Mouse (Mus musculus): Measurements from ENCODE around the gene Prkcd.
"Not testable (repeated sequence)": the region's sequence is repeated elsewhere in the genome, so short reads cannot be mapped to it uniquely, and the experiment has no call there.

Prkcd gene

DNA sequence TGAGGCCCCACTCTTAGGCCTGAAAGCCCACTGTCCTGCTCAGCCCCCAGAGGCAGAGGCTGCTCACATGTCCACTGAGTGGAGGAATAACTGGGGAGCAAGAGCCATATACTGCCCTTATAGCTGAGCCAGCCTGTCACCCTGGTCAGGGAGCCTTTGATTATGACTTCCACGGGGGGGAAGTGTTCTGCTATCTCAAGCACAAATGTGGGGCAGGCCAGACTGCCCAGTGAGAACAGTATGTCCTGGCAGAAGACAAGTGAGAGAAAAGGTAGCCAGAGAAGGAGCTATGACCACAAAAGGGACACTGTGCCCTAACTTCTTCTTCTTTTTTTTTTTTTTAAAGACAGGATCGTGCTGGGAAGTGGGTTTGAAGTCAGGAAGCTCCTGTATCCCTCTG, 28.9 kb downstream of the Prkcd start:
- DNase-seq = no peak

DNA sequence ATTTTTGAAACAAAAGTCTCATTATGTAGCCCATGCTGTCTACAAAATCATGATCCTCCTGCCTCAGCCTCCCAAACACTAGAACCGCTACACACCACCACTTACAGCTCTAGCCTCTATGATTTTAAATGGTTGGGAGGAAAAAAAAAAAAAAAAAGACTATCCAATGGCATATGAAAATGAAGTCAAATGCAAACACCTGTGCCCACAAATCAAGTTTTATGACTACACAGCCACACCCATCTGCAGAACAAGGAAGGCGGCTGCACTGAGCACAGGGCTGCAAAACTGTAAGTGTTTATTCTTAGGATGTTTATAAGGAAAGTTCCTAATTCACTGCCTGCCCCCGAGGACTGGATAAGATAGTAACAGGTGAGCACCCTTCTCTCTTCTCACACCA, 29.6 kb downstream of the Prkcd start:
- DNase-seq = no peak

DNA sequence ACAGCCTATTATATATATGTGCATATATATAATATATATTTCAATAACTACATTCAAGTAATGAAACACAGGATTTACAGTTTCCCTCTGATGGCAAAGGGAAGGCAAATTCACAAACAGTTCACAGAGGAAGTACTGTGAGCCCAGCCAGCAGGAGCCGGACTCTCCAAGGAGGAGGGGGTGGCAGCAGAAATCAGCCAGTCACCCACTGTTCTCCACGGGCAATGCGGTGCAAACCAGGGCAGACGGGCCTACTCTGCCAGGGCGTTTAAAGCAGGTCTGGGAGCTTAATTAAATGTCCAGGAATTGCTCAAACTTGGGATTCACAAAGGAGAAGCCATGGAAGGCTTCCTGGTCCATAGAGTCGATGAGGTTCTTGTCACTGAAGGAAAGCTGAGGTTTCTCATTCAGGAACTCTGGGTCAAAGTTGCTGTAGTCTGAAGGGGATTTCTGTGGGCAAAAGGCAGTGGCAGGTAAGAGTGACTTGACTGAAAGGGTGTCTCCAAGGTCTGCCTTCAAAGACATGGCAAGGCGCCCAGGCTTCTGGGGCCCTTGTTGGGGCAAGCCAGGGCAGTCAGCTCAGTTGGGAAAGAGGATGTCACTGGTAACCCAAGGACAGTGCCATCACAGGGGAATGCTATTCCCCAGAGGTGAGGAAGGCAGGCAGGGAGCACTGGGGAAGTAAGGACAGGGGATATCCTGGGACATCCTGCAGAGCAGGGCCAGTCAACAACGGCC, 30.3 kb downstream of the Prkcd start:
- DNase-seq = no peak

DNA sequence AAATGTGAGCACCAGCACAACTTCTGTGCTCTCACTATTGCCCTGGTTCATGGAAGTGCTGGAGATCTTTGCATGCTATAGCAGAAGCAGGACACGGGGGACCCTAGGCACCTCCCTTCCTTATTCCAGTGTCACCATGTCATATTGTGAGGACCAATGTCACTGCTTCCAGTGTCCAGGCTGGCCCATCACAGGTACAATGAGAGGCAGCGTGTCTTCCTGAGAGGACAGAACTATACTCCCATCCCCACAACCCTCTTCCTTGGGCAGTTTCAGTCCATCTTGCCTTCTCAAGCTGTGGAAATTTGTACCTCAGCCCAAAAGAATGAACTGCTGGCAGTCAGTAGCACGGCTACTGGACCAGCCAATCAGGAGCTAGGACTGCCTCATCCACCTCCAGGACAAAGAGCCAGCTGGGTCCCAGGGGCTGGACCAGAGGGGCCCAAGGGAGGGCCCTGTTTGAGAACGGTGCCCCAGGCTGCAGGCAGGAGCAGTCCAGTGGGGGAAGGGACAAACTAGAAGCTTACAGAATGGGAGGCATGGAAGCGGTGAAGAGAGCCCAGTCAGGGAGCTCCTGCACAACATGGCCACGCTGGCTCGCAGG, 31.8 kb downstream of the Prkcd start:
- no peak for DNase-seq

DNA sequence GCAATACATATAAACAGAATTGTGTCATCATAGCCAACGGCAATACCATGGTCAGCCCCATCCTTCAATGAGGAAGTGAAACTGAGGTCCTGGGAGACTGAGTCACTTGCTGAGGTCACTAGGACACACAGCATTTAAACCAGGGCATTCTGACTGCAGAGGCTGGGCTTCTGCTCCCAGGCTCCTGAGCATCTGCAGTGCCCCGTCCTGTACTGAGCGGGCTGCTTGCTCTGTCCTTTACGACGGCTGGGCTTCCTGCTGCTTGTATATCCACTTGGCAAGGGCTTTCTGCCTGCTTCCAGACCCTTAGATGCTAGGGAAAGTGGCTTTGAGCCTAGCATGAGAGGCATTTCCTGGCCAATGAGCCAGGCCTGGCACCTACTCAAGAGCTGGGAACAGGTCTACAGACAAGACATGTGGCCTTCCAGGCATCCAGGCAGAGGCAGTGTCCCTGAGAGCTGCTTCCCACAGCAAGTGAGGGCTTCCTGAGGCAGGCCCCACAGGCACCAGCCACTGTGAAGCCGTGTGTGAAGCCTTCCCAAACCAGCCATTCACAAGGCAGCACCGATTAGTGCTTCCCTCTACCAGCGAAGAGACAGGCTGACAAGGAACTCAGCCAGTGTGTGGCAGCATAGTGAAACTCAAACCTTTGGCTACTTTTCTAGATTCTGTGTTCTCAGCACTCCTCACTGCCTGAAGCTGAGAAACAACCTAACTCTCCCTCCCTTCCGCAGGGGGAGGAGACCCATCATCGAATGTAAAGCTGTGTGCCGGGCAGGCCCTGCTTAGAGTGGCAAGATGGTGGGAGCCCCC, 32.5 kb downstream of the Prkcd start:
- no peak for DNase-seq

DNA sequence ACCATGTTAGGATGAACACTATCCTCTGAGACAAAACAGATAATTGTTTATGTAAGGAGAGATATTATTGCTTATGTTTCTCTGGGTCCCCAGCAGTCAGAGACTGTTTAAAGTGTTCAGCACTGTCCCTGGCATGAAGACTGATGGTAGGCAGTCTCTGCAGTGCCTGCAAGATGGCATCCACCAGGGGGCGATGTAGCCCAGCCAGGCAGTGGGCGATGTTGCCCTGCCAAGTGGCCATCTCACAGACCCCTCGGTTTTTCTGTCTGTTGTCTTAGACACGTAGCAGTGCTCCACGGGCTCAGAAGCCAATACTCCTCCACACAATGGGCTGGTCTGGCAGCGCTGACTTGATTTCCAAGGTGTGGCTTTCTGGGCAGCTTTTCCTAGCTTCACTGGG, 34.6 kb downstream of the Prkcd start:
- peak; percentile 72 to 78 for DNase-seq

DNA sequence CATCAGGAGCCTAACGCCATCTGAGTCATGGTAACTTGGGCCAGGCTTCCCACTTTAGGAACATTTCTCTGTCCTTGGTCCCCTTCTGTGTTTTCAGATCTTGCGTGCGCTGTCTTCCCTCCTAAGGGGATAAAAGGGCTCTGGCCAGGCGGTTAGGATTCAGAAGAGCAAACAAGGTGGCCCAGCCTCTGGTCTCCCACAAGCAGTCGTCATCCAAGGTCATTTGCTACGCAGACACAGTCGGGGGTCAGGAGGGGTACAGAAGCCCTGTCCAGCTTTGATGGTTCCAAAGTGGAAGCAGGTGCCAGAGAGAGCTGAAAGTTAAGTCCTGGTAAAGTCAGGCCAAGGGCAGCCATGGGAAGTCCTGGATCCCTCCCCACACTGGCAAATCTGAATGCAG, 35.1 kb downstream of the Prkcd start:
- no peak for DNase-seq

DNA sequence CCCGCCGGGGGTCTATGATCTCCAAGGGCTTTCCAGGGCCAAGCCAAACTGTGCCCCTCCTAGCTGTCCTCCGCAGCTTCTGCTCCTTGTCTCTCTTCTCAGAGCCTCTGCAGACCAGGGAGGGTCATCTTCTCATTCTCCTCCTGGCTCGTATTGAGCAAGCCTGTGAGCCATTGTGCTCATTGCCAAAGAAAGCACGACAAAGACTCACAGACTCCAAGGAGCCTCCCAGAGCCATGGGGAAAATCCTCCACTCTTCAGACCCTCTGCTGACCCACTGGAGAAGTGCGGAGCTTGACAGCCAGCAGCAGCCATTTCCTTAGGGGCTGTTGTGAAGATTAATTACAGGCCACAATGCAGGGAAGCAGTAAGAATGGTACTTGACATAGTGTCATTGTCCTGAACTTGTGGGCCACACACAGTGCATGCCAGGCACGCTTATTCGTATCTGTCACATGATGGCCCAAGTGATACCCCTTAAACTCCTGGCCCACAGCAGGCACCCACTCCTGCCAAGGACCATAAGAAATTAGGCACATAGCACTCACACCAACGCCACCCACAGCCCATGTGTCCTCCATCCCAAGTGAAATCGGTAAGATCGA, 35.9 kb downstream of the Prkcd start:
- no peak for DNase-seq

DNA sequence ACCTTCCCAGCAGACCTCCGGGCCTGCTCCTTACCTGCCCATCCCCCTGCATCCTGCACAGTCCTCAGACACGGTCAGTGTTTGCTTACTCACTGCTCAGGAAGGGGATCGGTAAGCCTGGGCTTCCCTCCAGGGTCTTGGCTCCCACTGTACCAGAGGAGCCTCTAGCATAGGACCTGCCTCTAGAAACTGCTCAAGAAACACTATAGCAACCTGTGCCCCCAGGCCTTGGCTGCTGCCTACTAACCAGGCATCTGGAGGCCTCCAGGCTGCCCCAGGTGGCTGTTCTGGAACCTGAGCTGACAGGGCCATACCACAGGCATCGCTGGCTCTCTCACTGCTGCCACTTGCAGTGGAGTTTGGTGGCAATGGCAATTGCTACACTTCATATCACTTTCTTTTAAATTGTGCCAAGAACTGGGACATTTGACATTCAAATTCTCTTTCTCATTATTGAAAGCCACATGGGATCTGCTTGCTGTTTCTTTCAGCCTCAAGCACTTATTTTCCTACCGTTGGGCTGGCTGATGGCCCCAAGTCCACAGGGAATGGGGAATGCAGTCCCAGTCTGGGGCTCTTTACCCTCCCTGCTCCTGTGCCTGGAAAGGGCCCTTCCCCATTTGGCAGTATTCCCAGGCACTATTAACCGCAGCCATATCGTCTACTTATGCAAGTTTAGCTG, 39.1 kb downstream of the Prkcd start:
- no peak for DNase-seq

DNA sequence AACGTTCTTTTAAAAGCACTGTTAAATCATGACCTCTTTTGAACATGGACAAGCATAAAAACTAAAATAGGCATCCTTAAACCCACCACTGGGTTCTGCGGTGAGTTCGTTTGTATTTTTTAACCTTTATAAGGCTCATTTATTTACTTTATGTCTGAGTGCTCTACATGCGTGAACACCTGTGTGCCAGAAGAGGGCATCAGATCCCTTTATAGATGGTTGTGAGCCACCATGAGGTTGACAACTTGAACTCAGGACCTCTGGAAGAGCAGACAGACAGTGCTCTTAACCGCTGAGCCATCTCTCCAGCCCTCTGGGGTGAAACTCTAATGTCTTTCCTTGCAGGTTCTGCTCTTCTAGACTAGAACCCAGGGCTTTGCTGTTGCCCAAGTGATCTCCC, 40.7 kb downstream of the Prkcd start:
- no peak for DNase-seq

DNA sequence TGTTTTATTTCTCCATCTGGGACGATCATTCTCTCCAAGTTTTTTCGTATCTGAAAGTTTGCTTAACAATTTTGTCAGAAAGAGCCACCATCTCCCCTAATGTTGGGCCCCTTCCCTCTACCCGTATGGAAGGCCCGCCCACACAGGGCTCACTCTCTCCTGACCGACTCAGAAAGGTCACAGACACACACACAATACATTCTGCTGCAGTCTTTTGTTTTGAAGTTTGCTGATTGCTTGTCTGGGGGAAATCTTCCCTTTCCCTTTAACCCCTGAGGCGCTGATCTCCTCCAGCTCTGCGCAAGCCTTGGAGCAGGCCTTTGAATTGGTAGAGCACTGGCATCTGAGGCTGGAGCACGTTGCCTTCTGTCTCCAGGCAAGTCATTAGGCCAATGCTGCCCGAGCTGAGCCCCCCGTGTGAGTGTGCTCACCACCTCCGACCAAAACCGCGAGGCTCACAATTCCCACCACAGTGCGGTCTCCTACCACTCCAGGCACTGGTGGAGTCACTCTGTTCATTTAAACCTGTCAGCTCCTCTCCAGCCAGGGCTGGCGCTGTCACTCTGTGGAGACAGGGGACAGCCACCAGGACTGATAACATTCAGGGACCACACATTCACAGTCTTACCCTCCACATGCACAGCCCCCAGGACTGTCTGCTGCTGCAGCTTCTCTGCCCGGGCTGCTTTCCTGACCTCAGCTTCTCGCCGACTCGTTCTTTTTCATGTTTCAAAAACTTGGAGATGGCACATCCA, 41.3 kb downstream of the Prkcd start:
- DNase-seq = no peak

DNA sequence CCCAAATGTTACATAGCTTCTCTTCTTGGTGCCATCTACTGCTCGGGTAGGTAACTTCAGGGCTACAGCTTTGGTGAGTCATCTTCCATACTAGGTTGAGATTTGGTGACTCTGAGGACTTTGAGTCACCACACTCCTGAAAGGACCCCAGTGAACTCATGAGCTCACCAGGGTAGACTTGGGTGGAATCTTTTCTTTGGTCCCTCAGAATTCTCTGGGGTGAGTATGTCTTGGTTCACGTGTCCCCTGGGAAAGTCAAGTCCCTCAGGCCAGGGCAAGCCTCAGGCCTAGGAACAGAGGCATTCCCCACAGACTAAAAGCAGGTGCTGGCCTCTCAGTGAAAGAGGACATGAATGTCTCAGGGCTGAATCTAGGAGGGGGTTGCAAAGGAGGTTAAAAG, 41.9 kb downstream of the Prkcd start:
- no peak for DNase-seq

DNA sequence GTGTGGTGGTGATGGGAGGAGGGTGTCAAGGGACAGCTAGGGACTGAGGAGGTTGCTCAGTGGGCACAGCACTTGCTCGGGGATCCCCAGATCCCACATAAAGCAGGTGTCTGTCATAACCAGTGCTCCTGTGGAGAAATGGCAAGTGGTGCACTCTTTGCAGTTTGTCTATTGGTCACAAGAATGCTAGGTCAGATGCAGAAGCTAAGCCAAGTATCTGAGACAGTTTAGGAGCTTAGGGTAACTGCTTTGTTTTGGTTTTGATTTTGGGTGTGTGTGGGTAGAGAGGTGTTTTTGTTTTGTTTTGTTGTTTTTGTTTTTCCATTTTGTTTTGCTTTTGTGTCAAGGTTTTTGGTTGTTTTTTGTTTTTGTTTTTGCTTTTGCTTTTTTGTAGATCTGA, 44.8 kb downstream of the Prkcd start:
- no peak for DNase-seq

DNA sequence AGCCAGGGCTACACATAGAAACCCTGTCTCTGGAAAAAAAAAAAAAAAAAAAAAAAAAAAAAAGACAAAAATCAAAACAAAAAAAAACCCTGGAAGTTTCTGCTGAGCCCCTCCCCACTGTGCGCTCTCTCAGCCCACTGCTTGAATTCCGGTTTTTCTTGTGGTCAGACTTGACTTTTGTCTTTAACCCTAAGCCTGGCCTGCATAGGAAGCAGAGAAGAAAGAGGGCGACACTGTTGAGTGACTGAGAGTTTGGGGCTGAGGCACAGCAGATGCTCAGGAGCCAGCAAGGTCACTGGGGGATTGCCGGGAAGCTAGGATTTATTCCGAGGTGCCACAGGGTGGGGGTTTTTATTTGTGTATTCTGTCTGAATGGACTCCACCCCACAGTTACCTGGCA, 46.1 kb downstream of the Prkcd start:
- no peak for DNase-seq

DNA sequence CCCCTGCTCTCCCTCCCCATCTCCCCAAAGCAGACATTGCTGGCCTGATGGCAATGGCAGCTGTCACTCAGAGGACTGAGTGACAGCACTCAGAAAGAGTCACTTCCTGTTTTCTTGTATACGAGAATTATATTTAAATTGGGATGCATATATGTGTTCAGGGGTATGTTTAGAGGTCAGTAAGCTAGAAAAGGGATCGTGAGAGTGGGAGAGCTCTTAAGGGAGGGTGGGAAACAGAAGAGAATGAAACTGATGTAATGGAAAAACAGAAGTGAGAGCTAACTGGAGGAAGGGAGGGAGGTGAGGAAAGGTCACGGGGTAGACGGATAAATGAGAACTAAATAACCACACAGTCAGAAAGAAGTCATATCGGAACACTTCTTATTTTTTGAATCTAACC, 46.8 kb downstream of the Prkcd start:
- no peak for DNase-seq

DNA sequence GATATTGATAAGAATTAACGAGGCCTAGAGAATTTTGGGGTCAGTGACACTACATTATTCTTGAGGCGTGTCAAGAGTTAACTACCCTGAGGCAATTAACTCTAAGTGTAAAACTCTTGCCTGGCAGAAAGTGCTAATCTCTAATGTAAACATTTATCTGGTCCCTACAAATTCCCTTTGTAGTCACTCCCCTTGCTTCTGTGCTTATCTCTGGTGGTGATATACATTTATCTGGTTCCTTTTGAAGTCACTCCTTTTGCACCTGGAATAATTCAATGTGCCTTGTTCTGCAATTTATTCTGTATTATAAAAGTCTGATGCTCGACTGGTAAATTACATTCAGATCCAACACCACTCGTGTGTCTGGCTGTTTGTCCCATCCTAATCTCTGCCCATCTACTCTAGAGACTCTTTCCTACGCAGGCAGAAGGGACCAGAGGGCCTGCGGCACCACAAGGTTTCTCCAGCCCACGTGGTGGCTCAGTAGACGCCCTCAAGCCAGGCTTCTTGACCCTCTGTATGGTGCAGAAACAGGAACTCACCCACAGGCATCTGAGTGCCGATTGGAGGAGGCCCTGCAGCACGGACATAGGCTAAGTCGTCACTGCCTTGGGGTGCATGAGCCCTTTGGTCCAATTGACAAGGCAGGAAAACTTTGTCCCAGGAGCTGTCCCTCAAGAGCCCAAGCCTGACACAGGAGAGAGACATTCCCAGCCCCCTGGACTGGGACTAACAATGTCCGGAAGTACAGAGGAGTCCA, 48.5 kb downstream of the Prkcd start:
- not testable (repeated sequence) for DNase-seq

DNA sequence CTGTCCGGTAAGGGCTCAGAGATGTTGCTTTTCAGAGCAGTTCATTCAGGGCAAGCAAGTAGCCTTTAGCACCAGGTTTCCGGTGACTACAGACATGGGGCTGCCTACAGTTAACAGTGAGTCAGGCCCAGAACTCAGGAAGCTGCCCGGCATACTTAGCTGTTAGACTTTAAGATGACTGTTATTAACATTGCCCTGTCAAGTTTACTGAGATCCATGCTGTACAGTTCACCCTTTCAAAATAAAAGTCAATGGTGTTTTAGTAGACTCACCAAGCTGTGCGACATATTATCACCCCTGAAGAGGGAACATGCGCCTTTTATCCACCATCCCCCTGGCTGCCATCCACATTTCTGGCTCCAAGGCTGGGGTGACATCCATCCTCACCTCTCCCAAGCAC, 49.8 kb downstream of the Prkcd start:
- no peak for DNase-seq

DNA sequence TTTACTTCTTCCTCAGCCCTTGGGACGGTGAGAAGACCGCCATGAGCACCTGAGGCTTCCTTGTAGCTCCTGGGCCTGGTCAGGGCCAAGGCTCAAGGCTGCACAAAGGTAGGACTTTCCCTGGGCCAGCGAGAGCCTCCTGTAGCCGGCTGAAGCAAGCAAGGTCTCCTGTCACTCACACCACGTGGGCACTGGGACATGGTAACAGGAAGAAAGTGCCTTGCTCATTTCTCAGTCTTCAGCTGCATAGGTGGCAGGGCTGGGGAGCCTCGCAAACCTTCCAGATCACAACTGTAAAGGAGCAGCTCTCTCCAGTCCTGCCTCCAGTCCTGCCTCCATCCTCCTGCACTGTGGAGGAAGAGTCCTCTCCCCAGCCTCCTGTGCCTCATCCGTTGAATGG, 50.2 kb downstream of the Prkcd start:
- no peak for DNase-seq

DNA sequence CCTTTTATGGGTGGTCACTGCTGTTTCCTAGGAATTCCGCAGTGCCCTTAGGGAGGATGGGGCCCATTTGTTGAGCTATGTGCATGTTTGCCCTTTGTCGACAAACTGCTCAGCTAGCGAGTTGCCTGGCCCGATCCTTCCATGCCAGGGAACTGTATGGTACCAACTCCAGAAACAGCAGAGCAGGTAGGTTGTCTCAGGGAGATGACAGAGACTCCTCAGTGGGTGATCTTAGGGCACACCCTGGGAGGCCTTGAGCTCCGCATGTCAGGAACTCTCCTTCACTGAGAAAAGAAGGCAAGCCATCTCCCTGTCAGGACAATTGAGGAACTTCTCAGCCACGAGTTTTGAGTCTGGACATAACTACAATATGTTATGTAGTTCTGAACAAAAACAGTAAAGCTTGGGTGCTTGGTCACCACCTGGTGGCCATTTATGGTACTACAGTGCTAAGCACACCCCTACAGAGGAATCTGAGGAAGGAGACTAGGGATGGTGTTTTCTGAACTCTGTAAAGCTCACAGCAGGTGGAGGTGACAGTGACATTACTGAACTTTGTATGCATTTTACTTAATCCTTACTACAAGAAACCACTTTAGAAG, 51.9 kb downstream of the Prkcd start:
- peak; percentile 57 to 70 for DNase-seq

DNA sequence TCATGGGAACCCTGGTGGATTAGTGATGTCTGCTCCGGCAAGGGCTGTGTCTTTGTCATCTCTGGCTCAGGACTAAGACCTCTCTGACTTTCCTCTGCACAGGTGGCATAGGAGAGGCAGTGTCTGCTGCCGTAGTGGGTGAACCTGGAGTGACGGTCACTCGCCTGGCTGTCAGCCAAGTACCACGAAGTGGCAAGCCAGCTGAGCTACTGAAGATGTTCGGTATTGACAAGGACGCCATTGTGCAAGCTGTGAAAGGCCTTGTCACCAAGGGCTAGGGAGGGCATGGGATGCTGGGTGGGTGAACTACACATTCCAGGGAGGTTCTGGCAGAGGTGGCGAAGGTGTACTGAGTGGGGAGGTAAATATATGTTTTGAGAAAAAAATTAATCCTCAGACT, 52.8 kb downstream of the Prkcd start:
- DNase-seq = no peak

DNA sequence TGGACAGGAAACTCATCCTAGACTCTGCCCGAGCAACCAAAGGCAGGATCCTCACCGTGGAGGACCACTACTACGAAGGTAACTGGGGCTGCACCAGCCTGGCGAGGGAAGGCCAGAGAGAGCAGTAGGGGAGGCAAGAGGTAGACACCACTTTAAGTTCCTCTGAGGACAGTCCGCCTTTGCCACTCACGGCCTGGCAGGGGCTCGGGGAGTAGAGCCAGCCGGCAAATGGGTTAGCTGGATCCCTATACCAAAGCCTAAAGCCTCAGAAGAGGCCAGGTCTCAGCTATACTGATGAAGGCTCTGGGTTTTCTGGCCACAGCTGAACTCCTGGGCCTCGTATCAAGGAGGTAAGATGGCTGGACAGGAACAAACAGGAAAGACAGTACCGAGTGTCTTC, 53.8 kb downstream of the Prkcd start:
- DNase-seq = no peak

Measured in thymus, postnatal 36 days (tissue).